Mouse (Mus musculus) embryonic facial prominence, embryonic 14.5 days (tissue): ENCODE results near the gene Gtf2ird1. TPM values are rescaled to one million over a fixed set of nuclear protein-coding genes. Genes with fewer than 3 reads are reported as not detected.
"Not testable (repeated sequence)": the region's sequence is repeated elsewhere in the genome, so short reads cannot be mapped to it uniquely, and the experiment has no call there.

Source experiments
- ATAC-seq: fragments of 200-750 bp; cut with Nextera tagmentation; 2 replicates; pipeline ENCODE4 v1.8.0; 2017; ENCODE audit warnings: low read depth, moderate number of reproducible peaks, moderate TSS enrichment
- DNase-seq: peaks from one replicate; pipeline ENCODE4 v3.0.0-alpha.2; 2015; ENCODE audit warnings: low spot score
- H3K27ac ChIP-seq: fragments of 300-500 bp; sonication (generic); replicated peaks from 2 replicates; pipeline ENCODE4 v1.5.1; 2014; ENCODE audit warnings: low read depth, mild to moderate bottlenecking, low read length, moderate library complexity
- H3K27me3 ChIP-seq: fragments of 300-500 bp; sonication (generic); replicated peaks from 2 replicates; pipeline ENCODE4 v1.6.1; 2014; ENCODE audit warnings: low read length; ENCODE audit not compliant: control insufficient read depth, insufficient read depth
- H3K36me3 ChIP-seq: fragments of 300-500 bp; sonication (generic); 2 replicates; pipeline ENCODE4 v1.6.1; 2014; ENCODE audit warnings: low read length, mixed read lengths; ENCODE audit not compliant: control insufficient read depth, insufficient read depth
- H3K4me1 ChIP-seq: fragments of 300-500 bp; sonication (generic); 2 replicates; pipeline ENCODE4 v1.6.1; 2014; ENCODE audit warnings: antibody characterized with exemption, low read length; ENCODE audit not compliant: control insufficient read depth, insufficient read depth
- H3K4me2 ChIP-seq: fragments of 300-500 bp; sonication (generic); 2 replicates; pipeline ENCODE4 v1.6.1; 2014; ENCODE audit warnings: low read depth, mild to moderate bottlenecking, low read length, moderate library complexity, mixed read lengths
- H3K4me3 ChIP-seq: fragments of 300-500 bp; sonication (generic); 2 replicates; pipeline ENCODE4 v1.5.1; 2014; ENCODE audit warnings: low read depth, mild to moderate bottlenecking, low read length
- H3K9ac ChIP-seq: fragments of 300-500 bp; sonication (generic); 2 replicates; pipeline ENCODE4 v1.6.1; 2014; ENCODE audit warnings: low read depth, mild to moderate bottlenecking, low read length, moderate library complexity, mixed read lengths
- H3K9me3 ChIP-seq: fragments of 300-500 bp; sonication (generic); 2 replicates; pipeline ENCODE4 v1.6.1; 2016; ENCODE audit warnings: low read length; ENCODE audit not compliant: control insufficient read depth
- WGBS: fragments of 180-500 bp; shearing (Covaris S2); extraction: QIAGEN DNeasy Blood & Tissue Kit; methylation state at CpG from one replicate; pipeline ENCODE4 v1.1.7; 2014; 5-methylcytosine and 5-hydroxymethylcytosine counted together
- polyA plus RNA-seq: library from polyadenylated mRNA; unstranded; fragments of >200 nt; fragmentation: Nextera tagmentation; extraction: Ambion mirVana; gene quantifications from 2 replicates; pipeline ENCODE4 v1.2.1, GENCODE M21; 2014

Gene Gtf2ird1
- polyA plus RNA-seq, 1 experiment from 2014 or later = 80.3 TPM

- no peak for ATAC-seq
- no peak overlapping the region for H3K4me2 ChIP-seq
- no peaks in the 10 kb centered on the region for H3K9me3 ChIP-seq
- DNase-seq = no peak
- no peak overlapping the region for H3K9ac ChIP-seq
- H3K4me3 ChIP-seq = no peak overlapping the region
- H3K27me3 ChIP-seq = no peaks in the 10 kb centered on the region
- 77% methylated on average over 7 of the region's 7 CpGs for WGBS
- no peaks in the 10 kb centered on the region for H3K4me1 ChIP-seq
- H3K27ac ChIP-seq = no peak overlapping the region
- H3K36me3 ChIP-seq = peaks cover 12% of the 10 kb centered on the region
These were observed 28.7 kb upstream of the Gtf2ird1 start for GRCm38 (mm10) chr5:134485183-134485730.

GRCm38 (mm10) chr5:134483291-134483690 is 26.8 kb upstream of the Gtf2ird1 start:
- ATAC-seq = no peak

GRCm38 (mm10) chr5:134482331-134482730 is 25.8 kb upstream of the Gtf2ird1 start:
- Histone ChIP-seq H3K27ac (no peak overlapping the region), H3K4me2 (no peak overlapping the region), H3K9ac (no peak overlapping the region; the same call in 1 of the 2 replicates), H3K4me1 (no peaks in the 10 kb centered on the region), H3K9me3 (no peaks in the 10 kb centered on the region), H3K27me3 (no peaks in the 10 kb centered on the region), H3K4me3 (no peak overlapping the region), H3K36me3 (no peaks in the 10 kb centered on the region)
- ATAC-seq (no peak), DNase-seq (no peak)
- WGBS = 46% methylated on average over 11 of the region's 11 CpGs

More at GRCm38 (mm10) chr5:134483291-134483690, 26.8 kb upstream of the Gtf2ird1 start:
- 89% methylated on average over 1 of the region's 1 CpGs for WGBS
- no peak for DNase-seq
- Histone ChIP-seq H3K36me3 (no peaks in the 10 kb centered on the region), H3K9me3 (no peaks in the 10 kb centered on the region), H3K9ac (no peak overlapping the region), H3K4me1 (no peaks in the 10 kb centered on the region), H3K4me2 (no peak overlapping the region), H3K27me3 (no peaks in the 10 kb centered on the region), H3K4me3 (no peak overlapping the region), H3K27ac (no peak overlapping the region)

GRCm38 (mm10) chr5:134478886-134479285 is 22.4 kb upstream of the Gtf2ird1 start:
- H3K4me3 ChIP-seq = not testable (repeated sequence)

GRCm38 (mm10) chr5:134475686-134476085 is 19.2 kb upstream of the Gtf2ird1 start:
- DNase-seq, H3K36me3 ChIP-seq, H3K9ac ChIP-seq, H3K4me2 ChIP-seq, H3K4me3 ChIP-seq, H3K27me3 ChIP-seq, H3K4me1 ChIP-seq, H3K27ac ChIP-seq, ATAC-seq: not testable (repeated sequence)
- peaks cover 12% of the 10 kb centered on the region; the same call in 1 of the 2 replicates for H3K9me3 ChIP-seq
- WGBS = 92% methylated on average over 7 of the region's 7 CpGs

More at GRCm38 (mm10) chr5:134478886-134479285, 22.4 kb upstream of the Gtf2ird1 start:
- not testable (repeated sequence) for DNase-seq, H3K4me1 ChIP-seq, H3K9ac ChIP-seq, ATAC-seq, H3K4me2 ChIP-seq, H3K27ac ChIP-seq, H3K27me3 ChIP-seq, H3K36me3 ChIP-seq
- peaks cover 12% of the 10 kb centered on the region; the same call in 1 of the 2 replicates for H3K9me3 ChIP-seq

GRCm38 (mm10) chr5:134475006-134475605 is 18.6 kb upstream of the Gtf2ird1 start:
- Histone ChIP-seq H3K27ac (no peak overlapping the region), H3K4me1 (no peaks in the 10 kb centered on the region), H3K9me3 (peaks cover 12% of the 10 kb centered on the region; the same call in 1 of the 2 replicates), H3K9ac (no peak overlapping the region), H3K36me3 (no peaks in the 10 kb centered on the region), H3K27me3 (no peaks in the 10 kb centered on the region), H3K4me2 (no peak overlapping the region), H3K4me3 (no peak overlapping the region)
- ATAC-seq (no peak), DNase-seq (no peak)
- 90% methylated on average over 6 of the region's 6 CpGs for WGBS

GRCm38 (mm10) chr5:134473902-134474301 is 17.4 kb upstream of the Gtf2ird1 start:
- Histone ChIP-seq H3K27me3 (no peaks in the 10 kb centered on the region), H3K9ac (no peak overlapping the region), H3K4me1 (no peaks in the 10 kb centered on the region), H3K27ac (no peak overlapping the region), H3K9me3 (peaks cover 12% of the 10 kb centered on the region; the same call in 1 of the 2 replicates), H3K4me3 (no peak overlapping the region), H3K4me2 (no peak overlapping the region), H3K36me3 (no peaks in the 10 kb centered on the region)
- WGBS = 93% methylated on average over 2 of the region's 2 CpGs
- no peak for DNase-seq
- no peak for ATAC-seq

- no peak overlapping the region for H3K9ac ChIP-seq
- no peak overlapping the region for H3K4me2 ChIP-seq
- H3K4me1 ChIP-seq = peaks cover 5% of the 10 kb centered on the region
- DNase-seq = no peak
- H3K4me3 ChIP-seq = no peak overlapping the region
- H3K27me3 ChIP-seq = no peaks in the 10 kb centered on the region
- H3K9me3 ChIP-seq = peaks cover 9% of the 10 kb centered on the region; the same call in 1 of the 2 replicates
- WGBS = 77% methylated on average over 8 of the region's 8 CpGs
- ATAC-seq = no peak
- no peak overlapping the region for H3K27ac ChIP-seq
- H3K36me3 ChIP-seq = no peaks in the 10 kb centered on the region
These were observed 14.1 kb upstream of the Gtf2ird1 start for GRCm38 (mm10) chr5:134470538-134471169.
